Mouse (Mus musculus): ENCODE measurements around the gene Olfr506.

DNA sequence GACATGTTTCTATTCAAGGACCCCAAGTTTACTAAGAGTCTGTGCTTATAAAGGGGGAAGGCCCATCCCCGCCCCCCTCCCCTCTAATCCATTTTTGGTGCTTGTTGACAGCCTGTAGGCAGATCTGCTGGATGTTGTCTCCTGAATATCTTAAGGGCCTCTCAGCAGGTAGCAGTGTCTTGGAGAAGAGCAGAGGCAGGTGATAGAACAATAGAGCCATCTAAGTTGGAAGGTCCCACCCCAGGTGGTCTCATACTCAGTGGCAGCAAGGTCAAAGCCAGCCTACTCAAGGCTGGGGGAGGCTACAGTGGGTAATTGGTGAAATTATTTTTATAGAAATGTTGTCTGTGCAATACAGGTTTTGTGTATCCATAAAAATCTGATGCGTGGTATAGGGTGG, 3.5 kb downstream of the Olfr506 start:
- no peak for TF ChIP-seq POLR2A (IDR thresholded peaks at IDR 0.05; ENCODE audit: borderline replicate concordance, low read depth, low read length)
- TF ChIP-seq CTCF (IDR thresholded peaks at IDR 0.05; ENCODE audit: low read depth, low read length), result no peak
